Mouse (Mus musculus) embryonic fibroblast, embryonic 13.5 days (primary cell): ENCODE results near the gene Gm20822. TPM values are rescaled to one million over a fixed set of nuclear protein-coding genes. Genes with fewer than 3 reads are reported as not detected.
"Not testable (repeated sequence)": the region's sequence is repeated elsewhere in the genome, so short reads cannot be mapped to it uniquely, and the experiment has no call there.

Experiments
- H3K27ac ChIP-seq: 2 replicates; pipeline ENCODE4 v1.5.1; 2012; ENCODE audit warnings: low read length, control low read depth, inconsistent platforms; ENCODE audit not compliant: insufficient read depth
- H3K4me1 ChIP-seq: 2 replicates; pipeline ENCODE4 v1.6.1; 2011; ENCODE audit warnings: low read length; ENCODE audit not compliant: control insufficient read depth, insufficient read depth
- H3K4me3 ChIP-seq: 2 replicates; pipeline ENCODE4 v1.5.1; 2011; ENCODE audit warnings: mild to moderate bottlenecking, control low read depth, low read length; ENCODE audit not compliant: insufficient read depth
- polyA plus RNA-seq: library from polyadenylated mRNA; stranded (reverse); fragments of >200 nt; gene quantifications from 2 replicates; pipeline ENCODE4 v1.2.4, GENCODE M21; 2011; ENCODE audit warnings: low read depth; ENCODE audit not compliant: missing spikeins, insufficient read length

Gene Gm20822
- not detected in 2 replicates for polyA plus RNA-seq

GRCm38 (mm10) chrY:15884671-15885070 lies at the start of gene Gm20822:
Gene Gm20822, minus strand, starts transcription at chrY:15884771.
- not testable (repeated sequence) for H3K4me3 ChIP-seq

More at GRCm38 (mm10) chrY:15884671-15885070, at the start of gene Gm20822:
- not testable (repeated sequence) for H3K4me1 ChIP-seq, H3K27ac ChIP-seq
